Mouse (Mus musculus) left cerebral cortex, adult 18-20 months (tissue): ENCODE data around the gene Mprip. TPM values are rescaled to one million over a fixed set of nuclear protein-coding genes. Genes with fewer than 3 reads are reported as not detected.
"Not testable (repeated sequence)": the region's sequence is repeated elsewhere in the genome, so short reads cannot be mapped to it uniquely, and the experiment has no call there.

ENCODE experiments used
- DNase-seq, 2 experiments: peaks; one replicate each; pipeline ENCODE4 v3.0.0; 2021 to 2022; ENCODE audit warnings: low spot score in 2 of 2, mixed read lengths in 1 of 2
- total RNA-seq, 2 experiments: library from RNA; stranded (reverse); gene quantifications; 2 replicates each; pipeline ENCODE4 v1.2.3; 2021

Gene Mprip
- total RNA-seq, 2 experiments from 2014 or later = 279 to 287 TPM

DNA sequence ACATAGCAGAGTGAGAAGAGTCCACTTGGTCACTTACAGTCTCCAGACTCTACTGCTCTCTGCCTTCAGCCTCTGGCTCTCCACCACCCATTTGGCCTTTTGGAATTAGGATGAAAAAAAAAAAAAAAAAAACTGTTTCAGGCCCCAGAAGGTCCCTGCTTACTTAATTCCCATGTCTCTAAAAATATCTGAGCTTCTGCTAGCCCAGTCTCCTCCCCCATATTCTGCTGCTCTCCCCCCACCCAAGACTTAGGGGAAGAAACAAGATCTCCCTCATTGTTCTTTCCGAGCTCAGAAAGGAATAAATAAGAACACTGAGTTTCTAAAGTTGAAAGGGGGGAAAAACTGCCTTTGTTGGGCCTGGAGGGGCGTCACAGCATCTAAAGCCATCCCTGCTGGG is 46.4 kb downstream of the Mprip start:
- no peak for DNase-seq

GRCm38 (mm10) chr11:59707931-59708611 is 47.0 kb downstream of the Mprip start:
- peak; percentile 53 to 64 for DNase-seq

GRCm38 (mm10) chr11:59715424-59715840 is 54.3 kb downstream of the Mprip start:
- DNase-seq = no peak

GRCm38 (mm10) chr11:59717801-59718291 is 56.7 kb downstream of the Mprip start:
- peak in 1 of 2 experiments; percentile 41 for DNase-seq

- no peak for DNase-seq
These were observed 58.1 kb downstream of the Mprip start for GRCm38 (mm10) chr11:59719185-59719584.

DNA sequence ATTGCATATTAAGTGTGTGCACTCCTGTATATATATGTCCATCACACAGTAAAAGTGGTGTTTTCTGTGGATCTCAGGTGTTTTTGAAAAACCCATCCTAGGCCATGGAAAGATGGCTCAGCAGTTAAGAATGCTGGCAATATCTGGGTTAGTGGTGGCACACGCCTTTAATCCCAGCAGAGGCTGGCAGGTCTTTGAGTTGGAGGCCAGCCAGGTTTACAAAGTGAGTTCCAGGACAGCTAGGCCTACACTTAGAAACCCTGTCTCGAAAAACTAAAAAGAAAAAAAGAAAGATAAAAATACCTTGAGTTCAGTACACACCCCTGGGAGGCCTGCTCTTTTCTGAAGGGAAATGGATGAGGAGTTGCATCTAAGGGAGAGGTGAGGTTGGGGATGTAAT is 60.3 kb downstream of the Mprip start:
- no peak for DNase-seq

DNA sequence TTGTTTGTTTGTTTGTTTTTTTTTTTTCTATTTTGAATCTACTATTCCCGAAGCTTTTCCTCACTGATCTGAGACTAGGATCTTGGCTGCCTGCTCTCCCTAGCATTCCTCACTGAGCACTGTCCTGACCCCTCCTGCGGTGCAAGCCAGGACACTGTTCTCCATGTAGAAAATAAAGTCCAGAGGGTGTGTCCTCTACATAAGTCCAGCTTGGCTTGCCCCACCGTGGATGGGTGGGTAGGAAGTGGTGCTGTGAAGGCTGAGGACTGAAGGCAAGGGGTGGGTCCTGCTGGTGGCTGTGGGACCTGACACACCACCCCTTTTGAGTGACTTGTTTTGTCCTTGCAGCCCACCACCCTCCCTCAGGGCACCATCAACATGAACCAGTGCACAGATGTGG is 66.1 kb downstream of the Mprip start:
- no peak for DNase-seq

DNA sequence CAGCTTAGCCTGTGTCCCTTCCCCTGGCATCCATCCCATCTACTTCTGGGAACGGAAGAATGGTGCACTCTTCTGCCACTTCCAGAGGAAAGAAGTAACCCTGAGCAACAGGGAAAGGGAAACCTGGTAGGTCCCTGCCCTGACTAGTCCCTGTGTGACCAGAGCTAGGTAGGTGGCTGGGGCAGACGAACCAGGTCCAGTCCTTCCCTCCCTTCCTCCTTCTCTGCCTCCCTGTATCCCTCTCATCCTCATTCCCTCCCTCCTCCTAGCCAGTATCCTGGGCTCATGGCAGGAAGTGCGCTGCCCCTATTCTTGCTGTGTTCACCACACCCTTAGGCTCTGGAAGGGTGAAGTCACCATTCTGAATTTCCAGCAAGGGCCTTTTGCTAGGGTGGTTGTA is 70.7 kb downstream of the Mprip start:
- no peak for DNase-seq

GRCm38 (mm10) chr11:59732407-59733066 is 71.4 kb downstream of the Mprip start:
- peak; percentile 37 to 44 for DNase-seq

DNA sequence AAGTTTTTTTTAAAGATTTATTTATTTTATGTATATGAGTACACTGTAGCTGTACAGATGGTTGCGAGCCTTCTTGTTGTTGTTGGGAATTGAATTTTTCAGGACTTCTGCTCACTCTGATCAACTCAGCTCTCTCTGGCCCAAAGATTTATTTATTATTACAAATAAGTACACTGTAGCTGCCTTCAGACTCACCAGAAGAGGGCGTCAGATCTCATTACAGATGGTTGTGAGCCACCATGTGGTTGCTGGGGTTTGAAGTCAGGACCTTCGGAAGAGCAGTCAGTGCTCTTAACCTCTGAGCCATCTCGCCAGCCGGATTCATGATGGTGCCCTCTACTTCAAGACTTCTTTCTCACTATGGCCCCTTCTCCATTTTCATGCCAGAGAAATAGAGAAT is 72.5 kb downstream of the Mprip start:
- DNase-seq = not testable (repeated sequence)

- no peak for DNase-seq
These were observed 73.2 kb downstream of the Mprip start for GRCm38 (mm10) chr11:59734335-59734734.

- not testable (repeated sequence) for DNase-seq
These were observed 74.8 kb downstream of the Mprip start for GRCm38 (mm10) chr11:59735938-59736337.

DNA sequence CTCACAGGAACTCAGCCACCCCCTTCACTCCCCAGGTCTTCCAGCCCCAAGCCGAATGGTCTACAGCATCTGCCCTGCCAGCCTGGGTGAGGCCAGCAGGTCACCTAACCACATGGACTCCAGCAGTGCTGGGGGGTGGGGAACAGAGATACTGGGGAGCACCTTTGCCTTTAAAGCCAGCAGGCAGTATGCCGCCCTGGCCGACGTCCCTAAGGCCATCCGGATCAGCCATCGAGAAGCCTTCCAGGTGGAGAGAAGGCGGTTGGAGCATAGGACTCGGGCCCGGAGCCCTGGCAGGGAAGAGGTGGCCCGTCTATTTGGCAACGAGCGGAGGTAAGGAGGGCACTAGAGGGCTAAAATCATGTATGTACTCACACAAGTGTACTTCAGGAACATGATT is 76.1 kb downstream of the Mprip start:
- no peak for DNase-seq

DNA sequence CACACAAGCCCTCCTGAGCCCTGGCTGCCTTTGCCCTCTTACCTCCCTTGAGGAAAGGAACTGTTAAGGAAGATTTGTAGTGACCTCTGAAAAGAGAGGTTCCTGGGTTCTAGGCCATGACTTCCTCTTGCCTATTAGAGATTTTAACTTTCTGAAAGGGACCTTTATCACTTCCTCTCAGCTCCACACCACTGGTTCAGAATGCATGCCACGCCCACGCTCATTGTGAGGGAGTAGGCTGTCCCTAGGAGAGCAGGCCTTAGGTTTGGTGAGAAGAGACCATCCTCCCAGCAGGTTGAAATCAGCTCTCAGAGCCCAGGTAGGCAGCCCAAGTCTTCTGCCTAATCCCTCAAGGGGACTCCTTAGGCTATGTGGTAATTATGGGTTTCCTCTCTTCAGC is 78.9 kb downstream of the Mprip start:
- DNase-seq = no peak

DNA sequence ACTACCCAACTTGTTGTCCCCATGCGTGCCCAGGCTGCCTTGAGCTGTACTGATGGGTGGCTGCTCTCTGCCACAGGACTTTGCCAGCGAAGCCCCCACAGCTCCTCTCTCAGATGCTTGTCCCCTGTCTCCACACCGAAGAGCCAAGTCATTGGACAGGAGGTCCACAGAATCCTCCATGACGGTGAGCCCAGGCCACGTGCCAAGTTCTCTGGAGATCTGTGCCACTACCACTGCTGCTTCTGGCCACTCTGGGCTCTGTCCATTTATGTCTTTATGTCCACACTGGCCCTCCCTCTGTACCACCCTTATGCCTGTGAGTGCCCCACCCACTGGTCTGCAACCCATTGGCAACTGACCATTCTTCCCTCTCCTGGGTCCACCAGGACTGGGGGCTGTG is 80.8 kb downstream of the Mprip start:
- no peak for DNase-seq

DNA sequence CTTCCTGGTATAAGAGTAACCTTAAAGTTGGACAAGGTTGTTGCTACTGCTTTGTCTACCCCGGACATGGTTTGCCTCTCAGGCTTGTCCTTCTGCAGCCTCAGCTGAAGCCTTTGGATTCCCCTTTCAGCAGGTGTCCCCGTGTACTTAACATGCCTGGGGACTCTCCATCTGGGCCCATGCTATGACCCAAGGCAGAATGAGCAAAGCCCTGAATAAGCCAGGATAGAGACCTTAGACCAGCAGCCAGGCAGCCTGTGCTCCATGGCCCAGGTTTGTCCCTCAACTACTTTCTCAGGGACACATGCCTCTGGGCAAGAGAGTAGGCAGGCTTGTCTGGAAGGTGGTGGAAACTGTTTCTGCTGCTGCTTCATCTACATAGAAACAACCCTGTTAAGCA is 82.2 kb downstream of the Mprip start:
- DNase-seq = no peak

DNA sequence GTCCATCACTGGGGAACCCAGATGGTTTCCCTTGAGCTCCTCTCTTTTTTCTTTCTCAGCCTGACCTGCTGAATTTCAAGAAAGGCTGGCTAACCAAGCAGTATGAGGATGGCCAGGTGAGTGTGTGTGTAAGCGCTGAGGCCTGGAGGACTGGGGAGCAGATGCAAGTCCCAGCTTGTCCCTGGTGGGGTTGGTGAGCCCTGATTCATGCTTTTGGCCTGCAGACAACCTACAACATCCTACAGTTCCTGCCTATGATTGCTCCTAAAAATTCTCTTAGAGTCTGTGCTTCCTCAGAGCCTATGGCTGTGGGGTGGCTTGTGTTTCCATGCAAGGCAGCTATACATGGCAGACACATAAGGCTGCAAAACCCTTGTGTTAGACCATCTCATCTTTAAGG is 82.6 kb downstream of the Mprip start:
- no peak for DNase-seq

- DNase-seq = no peak
These were observed 83.3 kb downstream of the Mprip start for GRCm38 (mm10) chr11:59744374-59744773.

GRCm38 (mm10) chr11:59745851-59746250 is 84.7 kb downstream of the Mprip start:
- no peak for DNase-seq

DNA sequence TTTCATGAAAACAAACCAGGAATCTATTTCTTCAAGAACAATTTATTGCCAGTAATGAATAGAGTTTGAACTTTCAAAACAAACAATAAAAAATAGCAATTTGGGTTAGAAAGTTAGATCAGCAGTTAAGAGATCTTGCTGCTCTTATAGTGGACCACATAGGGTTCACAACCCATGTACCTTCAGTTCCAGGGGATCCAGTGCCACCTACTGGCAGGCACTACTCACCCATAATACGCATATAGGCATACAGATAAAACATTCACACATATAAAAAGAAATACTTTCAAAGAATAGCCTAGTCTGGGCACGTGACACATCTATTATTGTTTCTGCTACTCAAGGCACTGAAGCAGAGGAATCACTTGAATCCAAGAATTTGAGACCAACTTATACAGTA is 85.5 kb downstream of the Mprip start:
- DNase-seq = peak; percentile 48 to 56

GRCm38 (mm10) chr11:59749050-59749449 is 87.9 kb downstream of the Mprip start:
- no peak for DNase-seq

DNA sequence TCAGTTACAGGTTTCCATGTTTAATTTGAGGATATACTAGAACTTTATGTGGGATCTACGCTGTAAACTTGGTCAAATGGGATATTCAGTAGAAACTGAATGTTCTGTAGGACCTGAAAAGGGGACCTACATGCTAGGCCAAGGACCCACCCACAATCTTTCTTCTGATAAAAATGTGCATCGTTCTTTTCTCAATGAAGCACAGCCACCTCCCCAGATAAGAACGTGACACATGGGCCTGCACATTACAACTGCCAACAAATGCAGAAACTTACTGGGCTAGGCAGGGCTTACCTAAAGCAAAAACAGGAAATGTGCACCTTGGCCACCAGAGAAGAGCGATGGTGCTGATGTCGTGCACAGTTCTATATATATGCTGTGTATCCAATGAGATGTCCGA is 93.4 kb downstream of the Mprip start:
- no peak for DNase-seq

- no peak for DNase-seq
These were observed 95.2 kb downstream of the Mprip start for GRCm38 (mm10) chr11:59756351-59756750.
